Mouse (Mus musculus): ENCODE measurements around the gene Ccdc61. TPM values are rescaled to one million over a fixed set of nuclear protein-coding genes. Genes with fewer than 3 reads are reported as not detected.
"Not testable (repeated sequence)": the region's sequence is repeated elsewhere in the genome, so short reads cannot be mapped to it uniquely, and the experiment has no call there.

Ccdc61 gene
- polyA plus RNA-seq, 1 experiment from 2014 or later = 34.6 TPM

DNA sequence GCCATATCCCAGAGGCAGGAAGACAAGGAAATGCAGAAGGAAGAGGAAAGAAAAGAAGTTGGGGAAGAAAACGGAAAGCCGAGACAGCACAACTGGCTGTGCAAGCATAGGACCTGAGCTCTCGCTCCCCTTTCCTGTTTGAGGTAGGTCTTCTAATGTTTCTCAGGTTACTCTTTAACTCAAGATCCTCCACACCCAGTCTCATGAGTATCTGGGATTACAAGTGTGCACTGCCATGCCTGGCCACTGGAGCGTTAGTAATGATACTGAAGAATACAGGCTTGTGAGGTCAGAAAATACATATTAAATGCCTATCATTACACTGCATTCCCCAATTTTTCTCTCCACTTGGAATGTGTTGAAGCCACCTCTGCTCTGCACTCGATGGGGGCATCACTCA lies 34.8 kb downstream of the Ccdc61 start:
- no peaks in the 10 kb centered on the region for H3K27me3 ChIP-seq
- no peak overlapping the region for H3K9ac ChIP-seq
- no peak for ATAC-seq (ENCODE audit: low FRiP score, low read depth)
- H3K9me3 ChIP-seq = no peaks in the 10 kb centered on the region
- H3K4me2 ChIP-seq (replicated peaks) = no peak overlapping the region
- WGBS = 86% methylated on average over 5 of the region's 5 CpGs
- peaks cover 5% of the 10 kb centered on the region; the same call in 1 of the 2 replicates for H3K4me1 ChIP-seq
- H3K36me3 ChIP-seq = no peaks in the 10 kb centered on the region
- H3K27ac ChIP-seq = no peak overlapping the region
- H3K4me3 ChIP-seq = no peak overlapping the region

DNA sequence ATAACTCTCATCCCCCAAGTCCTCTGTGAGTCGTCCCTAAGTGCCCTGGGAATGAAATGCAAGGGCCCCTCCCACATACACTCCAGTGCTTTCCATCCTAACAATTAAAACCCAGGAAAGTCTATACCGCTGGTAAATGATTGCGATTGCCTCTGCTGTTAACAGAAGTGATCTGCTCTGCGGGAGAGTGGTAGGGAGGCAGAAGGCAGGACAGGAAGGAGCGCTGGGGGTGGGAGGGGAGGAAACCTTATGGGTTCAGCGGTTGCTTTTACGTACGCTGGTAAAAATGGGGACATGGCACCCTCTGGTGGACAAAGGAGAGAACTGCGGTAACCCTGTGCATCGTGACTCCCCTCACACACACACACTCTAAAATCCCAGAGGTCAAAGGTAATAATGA lies 37.0 kb downstream of the Ccdc61 start:
- Histone ChIP-seq H3K4me2 (replicated peaks) (peak overlapping the region; percentile 72), H3K4me3 (peak overlapping the region; percentile 39), H3K9ac (0 out of 2 replicates have a peak overlapping the region, but pooled peaks have one; percentile 43), H3K27ac (no peak overlapping the region), H3K27me3 (no peaks in the 10 kb centered on the region), H3K4me1 (peaks cover 5% of the 10 kb centered on the region; the same call in 1 of the 2 replicates), H3K9me3 (no peaks in the 10 kb centered on the region), H3K36me3 (no peaks in the 10 kb centered on the region)
- peak; percentile 80; the same call in 1 of the 2 replicates for ATAC-seq (ENCODE audit: low FRiP score, low read depth)
- WGBS = 0% methylated on average over 10 of the region's 10 CpGs

- Histone ChIP-seq H3K4me1 (peaks cover 5% of the 10 kb centered on the region; the same call in 1 of the 2 replicates), H3K9me3 (no peaks in the 10 kb centered on the region), H3K27ac (no peak overlapping the region), H3K27me3 (no peaks in the 10 kb centered on the region), H3K4me3 (peak overlapping the region; percentile 39), H3K4me2 (replicated peaks) (peak overlapping the region; percentile 72), H3K36me3 (no peaks in the 10 kb centered on the region), H3K9ac (0 out of 2 replicates have a peak overlapping the region, but pooled peaks have one; percentile 43)
- WGBS = 6% methylated on average over 7 of the region's 7 CpGs
- ATAC-seq (ENCODE audit: low FRiP score, low read depth) = peak; percentile 51; the same call in 1 of the 2 replicates
Observed at GRCm38 (mm10) chr7:18872816-18873215, 37.4 kb downstream of the Ccdc61 start.

DNA sequence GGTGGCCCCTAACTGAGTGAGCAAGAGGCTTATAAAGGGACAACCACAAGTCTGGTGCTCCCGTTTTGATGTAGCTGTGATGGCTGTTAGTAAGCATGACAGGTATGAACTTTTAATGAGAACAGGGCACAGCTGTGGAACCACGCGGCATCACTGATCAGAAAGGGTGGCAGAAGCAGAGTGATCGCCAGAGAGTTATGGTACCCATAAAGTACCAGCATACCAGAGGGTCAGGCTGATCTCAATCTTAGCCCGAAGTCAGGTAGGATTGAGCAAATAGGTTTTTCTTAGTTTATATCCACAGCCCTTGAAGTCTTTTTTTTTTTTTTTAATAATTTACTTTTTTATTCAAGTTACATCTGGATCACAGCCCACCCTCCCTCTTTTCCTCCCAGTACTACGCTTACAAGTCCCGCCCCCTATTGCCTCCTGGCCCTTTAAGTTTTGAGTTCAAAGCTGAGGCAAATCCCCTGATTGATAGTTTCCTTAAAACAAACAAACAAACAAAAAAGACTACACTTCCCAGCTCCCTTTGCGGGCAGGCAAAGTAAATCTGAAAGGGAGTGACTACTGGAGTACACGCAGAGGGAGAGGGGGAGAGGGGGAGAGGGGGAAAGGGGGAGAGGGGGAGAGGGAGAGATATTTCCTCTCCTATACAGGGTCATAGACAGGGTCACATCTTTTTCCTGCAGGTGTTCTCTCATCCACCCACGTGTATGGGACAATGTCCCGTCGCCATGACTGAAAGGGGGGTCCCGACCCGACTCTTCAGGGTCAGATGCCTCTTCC lies 38.0 kb downstream of the Ccdc61 start:
- no peak overlapping the region for H3K27ac ChIP-seq
- no peaks in the 10 kb centered on the region for H3K36me3 ChIP-seq
- peak overlapping the region; percentile 72 for H3K4me2 ChIP-seq (replicated peaks)
- H3K4me1 ChIP-seq = peaks cover 5% of the 10 kb centered on the region; the same call in 1 of the 2 replicates
- H3K4me3 ChIP-seq = peak overlapping the region; percentile 39
- H3K27me3 ChIP-seq = no peaks in the 10 kb centered on the region
- peak; percentile 54; the same call in 1 of the 2 replicates for ATAC-seq (ENCODE audit: low FRiP score, low read depth)
- 0 out of 2 replicates have a peak overlapping the region, but pooled peaks have one; percentile 43 for H3K9ac ChIP-seq
- WGBS = 16% methylated on average over 14 of the region's 14 CpGs
- H3K9me3 ChIP-seq = no peaks in the 10 kb centered on the region

GRCm38 (mm10) chr7:18871031-18871430 lies 39.2 kb downstream of the Ccdc61 start, which contains the start of gene Pglyrp1:
Pglyrp1 (plus strand) TSS chr7:18871331.
- not testable (repeated sequence) for H3K36me3 ChIP-seq; H3K4me3 ChIP-seq; H3K27me3 ChIP-seq; H3K9me3 ChIP-seq; H3K9ac ChIP-seq; ATAC-seq (ENCODE audit: low FRiP score, low read depth); H3K4me2 ChIP-seq (replicated peaks); H3K4me1 ChIP-seq; H3K27ac ChIP-seq
- 86% methylated on average over 1 of the region's 8 CpGs for WGBS

- Histone ChIP-seq H3K9me3 (no peaks in the 10 kb centered on the region), H3K27ac (no peak overlapping the region), H3K9ac (no peak overlapping the region), H3K36me3 (no peaks in the 10 kb centered on the region), H3K4me2 (replicated peaks) (no peak overlapping the region), H3K4me1 (peaks cover 5% of the 10 kb centered on the region; the same call in 1 of the 2 replicates), H3K4me3 (no peak overlapping the region), H3K27me3 (no peaks in the 10 kb centered on the region)
- 82% methylated on average over 2 of the region's 2 CpGs for WGBS
- ATAC-seq (ENCODE audit: low FRiP score, low read depth) = no peak
Observed at GRCm38 (mm10) chr7:18868491-18868890, 41.7 kb downstream of the Ccdc61 start.

DNA sequence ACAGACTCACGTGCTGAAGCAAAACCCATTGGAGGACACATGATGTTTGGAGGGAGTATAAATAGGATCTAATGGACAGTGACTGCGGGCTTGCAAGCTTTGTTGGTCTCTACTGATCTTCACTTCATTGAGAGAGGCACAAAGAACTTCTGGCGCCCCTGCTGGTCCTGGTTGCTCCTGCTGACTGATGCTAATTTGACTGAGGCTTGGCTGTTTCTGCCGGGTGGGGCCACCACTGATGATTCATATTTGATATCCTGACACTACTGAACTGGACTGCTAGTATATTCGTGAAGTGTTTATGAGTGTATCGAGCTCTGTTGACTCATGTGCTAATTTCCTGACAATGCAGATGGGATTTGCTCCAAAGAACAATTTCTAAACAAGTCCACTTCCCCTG lies 47.4 kb downstream of the Ccdc61 start:
- H3K9me3 ChIP-seq = no peaks in the 10 kb centered on the region
- no peaks in the 10 kb centered on the region for H3K36me3 ChIP-seq
- H3K9ac ChIP-seq = no peak overlapping the region
- no peak overlapping the region for H3K27ac ChIP-seq
- H3K27me3 ChIP-seq = no peaks in the 10 kb centered on the region
- WGBS = 82% methylated on average over 6 of the region's 6 CpGs
- no peak overlapping the region for H3K4me2 ChIP-seq (replicated peaks)
- ATAC-seq (ENCODE audit: low FRiP score, low read depth) = no peak
- H3K4me1 ChIP-seq = no peaks in the 10 kb centered on the region
- no peak overlapping the region for H3K4me3 ChIP-seq

- WGBS = 72% methylated on average over 5 of the region's 5 CpGs
- ATAC-seq (ENCODE audit: low FRiP score, low read depth) = no peak
Observed at GRCm38 (mm10) chr7:18858310-18858916, 51.8 kb downstream of the Ccdc61 start.

DNA sequence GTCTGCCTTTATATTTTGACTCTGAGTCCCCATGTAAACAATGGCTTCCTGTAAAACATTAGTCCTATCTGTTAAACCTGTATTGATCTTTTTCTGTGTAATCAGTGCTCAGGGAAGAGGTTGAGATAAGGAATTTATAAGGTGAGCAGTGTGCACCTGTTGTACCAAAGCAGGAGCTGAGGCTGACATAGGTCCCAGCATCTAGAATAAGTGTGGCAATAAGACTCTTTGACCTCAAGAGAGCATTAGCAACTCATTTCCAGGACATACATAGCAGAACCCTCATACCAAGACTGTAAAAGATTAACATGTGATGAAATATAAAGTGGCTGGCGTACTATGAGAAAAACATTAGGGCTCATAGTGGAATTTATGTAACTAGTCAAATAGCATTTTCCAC lies 61.8 kb downstream of the Ccdc61 start:
- no peak overlapping the region for H3K4me3 ChIP-seq
- 78% methylated on average over 1 of the region's 1 CpGs for WGBS
- no peak overlapping the region for H3K9ac ChIP-seq
- no peaks in the 10 kb centered on the region for H3K9me3 ChIP-seq
- H3K27ac ChIP-seq = no peak overlapping the region
- no peaks in the 10 kb centered on the region for H3K4me1 ChIP-seq
- no peaks in the 10 kb centered on the region for H3K36me3 ChIP-seq
- ATAC-seq (ENCODE audit: low FRiP score, low read depth) = no peak
- no peak overlapping the region for H3K4me2 ChIP-seq (replicated peaks)
- no peaks in the 10 kb centered on the region for H3K27me3 ChIP-seq

More at GRCm38 (mm10) chr7:18858310-18858916, 51.8 kb downstream of the Ccdc61 start:
- Histone ChIP-seq H3K4me3 (no peak overlapping the region), H3K4me2 (replicated peaks) (no peak overlapping the region), H3K36me3 (no peaks in the 10 kb centered on the region), H3K9me3 (no peaks in the 10 kb centered on the region), H3K27ac (no peak overlapping the region), H3K4me1 (no peaks in the 10 kb centered on the region), H3K27me3 (no peaks in the 10 kb centered on the region), H3K9ac (no peak overlapping the region)

DNA sequence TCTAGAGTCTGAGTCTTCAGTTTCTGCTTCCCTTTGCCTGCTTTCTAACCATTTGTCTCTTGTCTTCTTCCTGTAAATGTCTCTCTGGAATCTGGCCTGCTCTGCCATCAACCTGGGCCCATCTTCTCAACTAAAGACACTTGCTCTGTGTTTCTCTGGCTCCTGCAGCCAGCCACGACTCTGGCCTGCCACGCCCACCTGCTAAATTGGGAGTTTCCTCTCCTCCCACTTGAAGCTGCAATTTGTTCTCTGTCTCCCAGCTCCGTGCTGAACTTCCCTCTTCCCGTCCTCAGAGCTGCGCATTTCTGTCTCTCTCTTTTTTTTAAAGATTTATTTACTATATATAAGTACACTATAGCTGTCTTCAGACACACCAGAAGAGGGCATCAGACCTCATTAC lies 65.4 kb downstream of the Ccdc61 start:
- no peak overlapping the region for H3K27ac ChIP-seq
- H3K4me1 ChIP-seq = peaks cover 6% of the 10 kb centered on the region; the same call in 1 of the 2 replicates
- ATAC-seq (ENCODE audit: low FRiP score, low read depth) = no peak
- 28% methylated on average over 5 of the region's 5 CpGs for WGBS
- no peaks in the 10 kb centered on the region for H3K27me3 ChIP-seq
- H3K4me3 ChIP-seq = no peak overlapping the region
- no peaks in the 10 kb centered on the region for H3K36me3 ChIP-seq
- H3K4me2 ChIP-seq (replicated peaks) = no peak overlapping the region
- H3K9ac ChIP-seq = no peak overlapping the region
- no peaks in the 10 kb centered on the region for H3K9me3 ChIP-seq

DNA sequence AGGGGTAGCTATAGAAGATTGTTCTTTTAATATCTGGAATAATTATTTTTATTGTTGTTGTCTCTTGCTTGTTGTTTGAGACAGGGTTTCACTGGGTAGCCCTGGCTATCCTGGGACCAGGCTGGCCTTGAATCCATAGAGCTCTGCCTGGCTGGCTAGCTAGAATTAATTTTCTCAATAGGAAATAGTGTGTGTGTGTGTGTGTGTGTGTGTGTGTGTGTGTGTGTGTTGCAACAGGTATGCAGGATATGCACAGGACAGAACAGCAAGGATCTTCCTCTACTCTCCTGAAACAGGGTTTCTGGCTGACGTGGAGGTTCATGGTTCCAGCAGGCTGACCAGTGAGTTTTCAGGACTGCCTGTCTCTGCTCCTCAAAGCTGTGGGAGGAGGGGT lies 69.0 kb downstream of the Ccdc61 start:
- H3K9me3 ChIP-seq = 0 out of 2 replicates have a peak, but pooled peaks cover 3% of the 10 kb centered on the region
- 71% methylated on average over 1 of the region's 1 CpGs for WGBS
- no peaks in the 10 kb centered on the region for H3K36me3 ChIP-seq
- 0 out of 2 replicates have a peak overlapping the region, but pooled peaks have one; percentile 43 for H3K9ac ChIP-seq
- H3K4me2 ChIP-seq (replicated peaks) = peak overlapping the region; percentile 62
- H3K27me3 ChIP-seq = no peaks in the 10 kb centered on the region
- peaks cover 6% of the 10 kb centered on the region; the same call in 1 of the 2 replicates for H3K4me1 ChIP-seq
- no peak for ATAC-seq (ENCODE audit: low FRiP score, low read depth)
- H3K4me3 ChIP-seq = peak overlapping the region; percentile 38; the same call in 1 of the 2 replicates
- H3K27ac ChIP-seq = no peak overlapping the region

All from limb, embryonic 13.5 days (tissue).